Mouse (Mus musculus) stomach, postnatal 0 days (tissue): ENCODE measurements at regions not wholly inside any gene's neighbourhood (a gene's known extent, or its start where the extent isn't known, plus 50 kb on each side); places are given as distances from the start of the nearest gene placed in this dataset.

Experiments used
- CTCF ChIP-seq: IDR thresholded peaks from 2 replicates; pipeline ENCODE4 v1.5.1; 2016; ENCODE audit warnings: antibody characterized with exemption, low read depth, mild to moderate bottlenecking, moderate library complexity
- EP300 ChIP-seq: optimal IDR thresholded peaks from 2 replicates; pipeline ENCODE3; 2016; ENCODE audit warnings: antibody characterized with exemption

- TF ChIP-seq CTCF = no peak
- TF ChIP-seq EP300 = no peak
Observed at GRCm38 (mm10) chr17:76083536-76083935, 531.8 kb upstream of the Fam98a start.
